Mouse (Mus musculus) liver, adult 2 months (tissue): ENCODE results near the gene Mtcl1.

ENCODE experiments used
- CTCF ChIP-seq: fragments of 200-500 bp; IDR thresholded peaks from 2 replicates; pipeline ENCODE4 v1.5.1; 2011; ENCODE audit warnings: low read depth, low read length, control low read depth
- POLR2A ChIP-seq: fragments of 200-500 bp; IDR thresholded peaks from 2 replicates; pipeline ENCODE4 v1.6.1; 2011; ENCODE audit warnings: low read length, control low read depth; ENCODE audit not compliant: insufficient read depth; ENCODE audit errors: extremely low read depth

- TF ChIP-seq CTCF (no peak), POLR2A (no peak)
Observed at GRCm38 (mm10) chr17:66409070-66409605, 40.4 kb downstream of the Mtcl1 start.
